Mouse (Mus musculus) liver, embryonic 14 days (tissue): ENCODE results near the gene Gm10644. TPM values are rescaled to one million over a fixed set of nuclear protein-coding genes. Genes with fewer than 3 reads are reported as not detected.

Experiments used
- polyA plus RNA-seq: library from polyadenylated mRNA; depleted of rRNA; stranded (reverse); fragments of >200 nt; gene quantifications from 2 replicates; pipeline ENCODE4 v1.2.3, GENCODE M21; 2012; rRNA removed

The Gm10644 gene
- polyA plus RNA-seq: 0.25 and 0.36 TPM in 2 replicates

DNA sequence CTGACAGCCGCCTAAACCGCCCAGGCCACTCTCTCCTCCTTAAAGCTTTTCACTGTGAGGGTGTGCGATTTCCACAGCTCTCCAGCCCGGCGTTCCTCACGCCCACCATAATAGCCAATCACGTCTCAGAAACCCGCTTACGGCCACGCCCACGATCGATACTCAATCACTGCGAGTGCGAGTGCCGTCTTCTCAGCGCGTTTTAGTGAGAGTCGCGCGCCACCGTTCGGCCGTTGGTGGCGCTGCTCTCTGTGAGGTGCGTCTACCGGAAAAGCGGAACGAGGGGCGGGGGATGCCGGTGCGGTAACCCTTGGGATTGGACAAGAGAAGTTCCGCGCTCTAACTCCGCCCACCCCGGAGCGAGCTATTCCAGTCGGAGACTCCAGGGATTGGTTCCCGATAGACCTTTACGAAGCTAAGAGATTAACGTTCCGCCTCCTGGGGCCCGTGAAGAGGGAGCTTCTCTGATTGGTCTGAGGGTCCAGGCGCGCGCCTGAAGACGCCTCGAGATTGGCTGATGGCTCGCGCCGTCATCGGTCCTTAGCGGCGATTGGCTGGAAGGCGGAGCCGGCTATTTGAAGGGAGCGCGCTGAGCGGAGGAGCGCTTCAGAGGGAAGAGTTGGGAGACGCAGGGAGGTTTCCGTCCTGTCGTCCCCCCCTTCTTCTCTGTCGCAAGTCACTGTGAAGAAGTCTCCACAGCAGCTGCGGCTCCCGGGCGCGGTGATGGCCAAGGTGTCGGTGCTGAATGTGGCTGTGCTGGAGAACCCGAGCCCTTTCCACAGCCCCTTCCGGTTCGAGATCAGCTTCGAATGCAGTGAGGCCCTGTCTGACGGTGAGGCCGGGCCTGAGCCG lies at the start of gene Gm10644, which contains the start of gene Asf1b:
Gm10644 (minus strand) TSS at position 100 of the 852 bp plus-strand sequence.
Asf1b (plus strand) TSS at position 402 of the 852 bp plus-strand sequence.

GRCm38 (mm10) chr8:84001281-84002000 lies 46.4 kb upstream of the Gm10644 start, which contains the start of gene 1700067K01Rik:
TSS of gene 1700067K01Rik (plus strand) at chr8:84001502.

GRCm38 (mm10) chr8:83997511-83998141 lies 42.6 kb upstream of the Gm10644 start, which contains the start of gene Samd1:
TSS of gene Samd1 (plus strand) at chr8:83997672.

GRCm38 (mm10) chr8:83972150-83973120 lies 17.4 kb upstream of the Gm10644 start, which contains the start of gene Prkaca:
TSS of gene Prkaca (plus strand) at chr8:83972993.

DNA sequence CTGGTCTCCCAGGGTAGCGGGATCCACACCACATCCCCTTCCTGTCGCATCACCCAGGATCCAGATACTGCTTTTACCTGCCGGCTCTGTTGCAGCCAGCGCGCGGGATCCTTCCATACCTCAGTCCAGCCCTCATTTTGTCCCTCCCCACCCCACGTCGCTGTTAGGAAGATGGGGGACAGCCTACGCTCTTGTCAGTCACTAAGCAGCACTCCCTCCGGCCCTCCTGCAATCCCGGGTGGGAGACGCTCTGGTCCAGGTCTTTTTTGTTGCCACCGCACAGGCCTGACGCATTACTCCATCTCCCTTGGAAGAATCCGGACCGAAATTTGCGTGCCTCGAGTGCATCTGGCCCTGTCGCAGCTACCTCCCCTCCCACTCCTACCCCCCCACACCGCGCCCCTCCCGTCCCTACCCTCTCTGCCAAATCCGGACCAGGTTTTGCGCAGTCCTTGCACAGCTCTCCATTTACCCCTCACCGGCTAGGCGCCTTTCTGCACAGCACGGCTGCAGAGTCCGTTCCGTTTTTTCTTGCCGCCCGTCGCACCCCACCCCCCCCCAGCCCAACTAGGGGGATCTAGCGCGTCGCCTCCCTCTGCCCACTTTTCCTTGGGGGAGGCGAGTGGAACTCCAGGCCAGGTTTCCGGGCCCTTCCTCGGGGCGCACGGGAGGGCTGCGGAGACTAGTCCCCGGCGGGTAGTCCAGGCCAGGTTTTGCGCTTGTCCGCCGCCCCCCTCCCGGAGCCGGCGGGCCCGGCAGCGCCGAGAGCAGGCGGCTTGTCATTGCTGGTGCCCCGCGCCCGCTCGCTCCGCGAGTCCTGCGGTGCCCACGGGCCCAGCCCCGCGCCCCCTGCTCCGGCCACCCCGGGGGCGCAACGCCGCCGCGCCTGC lies 55.4 kb downstream of the Gm10644 start, which contains the start of gene Adgrl1:
Adgrl1 (plus strand) TSS at position 743 of the 890 bp plus-strand sequence.

Other genes with a start within 250 kb of the Gm10644 start
- 103 and 125 TPM in 2 replicates for gene Ddx39, start 240.0 kb downstream of the Gm10644 start, polyA plus RNA-seq
- 8.4 and 11.5 TPM in 2 replicates for gene Adgre5, start 213.9 kb downstream of the Gm10644 start, polyA plus RNA-seq
- gene Adgrl1, start 55.1 kb downstream of the Gm10644 start, polyA plus RNA-seq: 3.9 and 4.2 TPM in 2 replicates
- gene Asf1b, start 302 bp upstream of the Gm10644 start, polyA plus RNA-seq: 76.0 and 107 TPM in 2 replicates
- gene Prkaca, start 17.8 kb upstream of the Gm10644 start, polyA plus RNA-seq: 23.3 and 26.2 TPM in 2 replicates
- gene Samd1, start 42.5 kb upstream of the Gm10644 start, polyA plus RNA-seq: 30.8 and 33.2 TPM in 2 replicates
- gene 1700067K01Rik, start 46.3 kb upstream of the Gm10644 start, polyA plus RNA-seq: 0.42 and 0.55 TPM in 2 replicates
- gene 2210011C24Rik, start 57.0 kb upstream of the Gm10644 start, polyA plus RNA-seq: not detected in 2 replicates
- 0.09 and 0.25 TPM in 2 replicates for gene Palm3, start 66.3 kb upstream of the Gm10644 start, polyA plus RNA-seq
- 0.62 and 0.74 TPM in 2 replicates for gene Il27ra, start 87.4 kb upstream of the Gm10644 start, polyA plus RNA-seq
- gene Rln3, start 89.8 kb upstream of the Gm10644 start, polyA plus RNA-seq: 0.10 TPM in 1 of 2 replicates, not detected in the other
- gene Gm10643, start 109.9 kb upstream of the Gm10644 start, polyA plus RNA-seq: 0.31 and 0.36 TPM in 2 replicates
- gene Rfx1, start 111.6 kb upstream of the Gm10644 start, polyA plus RNA-seq: 3.6 and 4.5 TPM in 2 replicates
- gene Dcaf15, start 149.6 kb upstream of the Gm10644 start, polyA plus RNA-seq: 15.6 TPM in 2 replicates
- gene Podnl1, start 170.8 kb upstream of the Gm10644 start, polyA plus RNA-seq: 0.02 and 0.03 TPM in 2 replicates
- gene Cc2d1a, start 192.7 kb upstream of the Gm10644 start, polyA plus RNA-seq: 3.1 and 3.2 TPM in 2 replicates
- 0.08 and 0.15 TPM in 2 replicates for gene 4930432K21Rik, start 192.8 kb upstream of the Gm10644 start, polyA plus RNA-seq
- gene Nanos3, start 230.0 kb upstream of the Gm10644 start, polyA plus RNA-seq: 0.14 and 0.15 TPM in 2 replicates